Mouse (Mus musculus): ENCODE measurements at regions not wholly inside any gene's neighbourhood (a gene's known extent, or its start where the extent isn't known, plus 50 kb on each side); places are given as distances from the start of the nearest gene placed in this dataset.

- Histone ChIP-seq H3K4me1 (ENCODE audit: control insufficient read depth, insufficient read depth, low read length) (0 out of 2 replicates have a peak, but pooled peaks cover 8% of the 10 kb centered on the region), H3K9me3 (ENCODE audit: control insufficient read depth, low read length) (no peaks in the 10 kb centered on the region), H3K27me3 (ENCODE audit: control insufficient read depth, insufficient read depth, low read length) (peaks cover 14% of the 10 kb centered on the region; the same call in 1 of the 2 replicates), H3K4me3 (ENCODE audit: low read depth, low read length) (peak overlapping the region; percentile 25), H3K4me2 (ENCODE audit: low read depth, severe bottlenecking) (peak overlapping the region; percentile 78), H3K9ac (ENCODE audit: low read length) (no peak overlapping the region; the same call in 1 of the 2 replicates), H3K36me3 (ENCODE audit: control insufficient read depth, insufficient read depth, low read length) (no peaks in the 10 kb centered on the region), H3K27ac (replicated peaks; ENCODE audit: low read depth, low read length) (no peak overlapping the region)
- DNase-seq (ENCODE audit: low spot score) (peak; percentile 34), ATAC-seq (ENCODE audit: insufficient number of reproducible peaks, low FRiP score, low TSS enrichment, low read depth) (no peak)
- WGBS: 11% methylated on average over 10 of the region's 10 CpGs
Observed at GRCm38 (mm10) chr4:123991223-123991622, 73.4 kb upstream of the 4930535I16Rik start.

GRCm38 (mm10) chr4:123990293-123991185 is 72.7 kb upstream of the 4930535I16Rik start:
- peak; percentile 53 for DNase-seq (ENCODE audit: low spot score)

More at GRCm38 (mm10) chr4:123990293-123991185, 72.7 kb upstream of the 4930535I16Rik start:
- H3K27ac ChIP-seq (replicated peaks; ENCODE audit: low read depth, low read length): no peak overlapping the region
- H3K4me1 ChIP-seq (ENCODE audit: control insufficient read depth, insufficient read depth, low read length): 0 out of 2 replicates have a peak, but pooled peaks cover 8% of the 10 kb centered on the region
- H3K9ac ChIP-seq (ENCODE audit: low read length): peak overlapping the region; percentile 38; the same call in 1 of the 2 replicates
- peak overlapping the region; percentile 78 for H3K4me2 ChIP-seq (ENCODE audit: low read depth, severe bottlenecking)
- H3K4me3 ChIP-seq (ENCODE audit: low read depth, low read length): peak overlapping the region; percentile 25
- H3K27me3 ChIP-seq (ENCODE audit: control insufficient read depth, insufficient read depth, low read length): peaks cover 14% of the 10 kb centered on the region; the same call in 1 of the 2 replicates
- WGBS: 1% methylated on average over 37 of the region's 37 CpGs
- no peak for ATAC-seq (ENCODE audit: insufficient number of reproducible peaks, low FRiP score, low TSS enrichment, low read depth)
- H3K36me3 ChIP-seq (ENCODE audit: control insufficient read depth, insufficient read depth, low read length): no peaks in the 10 kb centered on the region
- H3K9me3 ChIP-seq (ENCODE audit: control insufficient read depth, low read length): no peaks in the 10 kb centered on the region

All from limb, embryonic 11.5 days (tissue).